Mouse (Mus musculus) heart, postnatal 0 days (tissue): ENCODE measurements around the gene Gm20661. TPM values are rescaled to one million over a fixed set of nuclear protein-coding genes. Genes with fewer than 3 reads are reported as not detected.
A peak's percentile ranks its signal among the peaks of the same experiment; 100 is the strongest.

Source experiments
- ATAC-seq: fragments of 200-750 bp; cut with Nextera tagmentation; 2 replicates; pipeline ENCODE4 v1.8.0; 2017; ENCODE audit warnings: low read depth, moderate number of reproducible peaks, moderate library complexity; ENCODE audit not compliant: insufficient read depth
- DNase-seq: peaks from one replicate; pipeline ENCODE4 v3.0.0-alpha.2; 2016; ENCODE audit warnings: low spot score
- H3K27ac ChIP-seq: fragments of 300-500 bp; sonication (generic); 2 replicates; pipeline ENCODE4 v1.5.1; 2014; ENCODE audit warnings: low read depth, mild to moderate bottlenecking
- H3K27me3 ChIP-seq: fragments of 300-500 bp; sonication (generic); 2 replicates; pipeline ENCODE4 v1.6.1; 2014; ENCODE audit warnings: low read length, mixed read lengths; ENCODE audit not compliant: control insufficient read depth, insufficient read depth
- H3K36me3 ChIP-seq: fragments of 300-500 bp; sonication (generic); replicated peaks from 2 replicates; pipeline ENCODE4 v1.6.1; 2014; ENCODE audit warnings: low read length, mixed read lengths; ENCODE audit not compliant: control insufficient read depth, insufficient read depth
- H3K4me1 ChIP-seq: fragments of 300-500 bp; sonication (generic); 2 replicates; pipeline ENCODE4 v1.6.1; 2014; ENCODE audit warnings: antibody characterized with exemption; ENCODE audit not compliant: control insufficient read depth, insufficient read depth
- H3K4me2 ChIP-seq: fragments of 300-500 bp; sonication (generic); 2 replicates; pipeline ENCODE4 v1.6.1; 2014; ENCODE audit warnings: low read depth, mild to moderate bottlenecking, low read length, moderate library complexity
- H3K4me3 ChIP-seq: fragments of 300-500 bp; sonication (generic); 2 replicates; pipeline ENCODE4 v1.5.1; 2014; ENCODE audit warnings: low read depth, low read length
- H3K9ac ChIP-seq: fragments of 300-500 bp; sonication (generic); replicated peaks from 2 replicates; pipeline ENCODE4 v1.6.1; 2014; ENCODE audit warnings: low read depth, low read length, mixed read lengths
- H3K9me3 ChIP-seq: fragments of 300-500 bp; sonication (generic); replicated peaks from 2 replicates; pipeline ENCODE4 v1.6.1; 2016; ENCODE audit warnings: low read length; ENCODE audit not compliant: control insufficient read depth
- CTCF ChIP-seq: IDR thresholded peaks from 2 replicates; pipeline ENCODE4 v1.5.1; 2016; ENCODE audit warnings: antibody characterized with exemption, control low read depth, low read depth
- EP300 ChIP-seq: IDR thresholded peaks from 2 replicates; pipeline ENCODE4 v1.6.1; 2016; ENCODE audit warnings: antibody characterized with exemption, low read depth
- WGBS: fragments of 180-500 bp; shearing (Covaris S2); extraction: QIAGEN DNeasy Blood & Tissue Kit; methylation state at CpG from one replicate; pipeline ENCODE4 v1.1.7; 2014; 5-methylcytosine and 5-hydroxymethylcytosine counted together
- polyA plus RNA-seq: library from polyadenylated mRNA; unstranded; fragments of >200 nt; fragmentation: Nextera tagmentation; extraction: Ambion mirVana; gene quantifications from 2 replicates; pipeline ENCODE4 v1.2.1, GENCODE M21; 2015
- total RNA-seq: library from RNA; depleted of rRNA; stranded (reverse); fragments of >200 nt; gene quantifications from 2 replicates; pipeline ENCODE4 v1.2.3, GENCODE M21; 2014; ENCODE audit warnings: low replicate concordance; rRNA removed

The Gm20661 gene
- total RNA-seq (0.19 and 4.6 TPM in 2 replicates), polyA plus RNA-seq (0.52 and 0.57 TPM in 2 replicates)

- 8% methylated on average over 14 of the region's 14 CpGs for WGBS
Measured at GRCm38 (mm10) chr9:107982681-107983346, at the start of gene Gm20661. Gm20661 (plus strand) TSS chr9:107983058.

GRCm38 (mm10) chr9:107934146-107934545 is 48.7 kb upstream of the Gm20661 start:
- peaks cover 42% of the 10 kb centered on the region for H3K27me3 ChIP-seq
- no peak overlapping the region for H3K9ac ChIP-seq
- ATAC-seq, result no peak
- H3K4me3 ChIP-seq, result no peak overlapping the region
- no peak for DNase-seq
- H3K9me3 ChIP-seq, result no peaks in the 10 kb centered on the region
- peaks cover 8% of the 10 kb centered on the region for H3K4me1 ChIP-seq
- H3K4me2 ChIP-seq, result no peak overlapping the region
- 81% methylated on average over 11 of the region's 11 CpGs for WGBS
- TF ChIP-seq CTCF (no peak), EP300 (no peak)
- H3K27ac ChIP-seq, result no peak overlapping the region
- H3K36me3 ChIP-seq, result no peaks in the 10 kb centered on the region

More at GRCm38 (mm10) chr9:107982681-107983346, at the start of gene Gm20661:
- H3K27me3 ChIP-seq, result no peaks in the 10 kb centered on the region
- peak within 1 kb of the TSS; percentile 98 for H3K27ac ChIP-seq
- H3K9me3 ChIP-seq, result no peaks in the 10 kb centered on the region
- peaks cover 26% of the 10 kb centered on the region for H3K4me1 ChIP-seq
- H3K4me3 ChIP-seq, result peak within 1 kb of the TSS; percentile 80
- DNase-seq, result peak; percentile 92
- peak; percentile 66 for ATAC-seq
- peak within 1 kb of the TSS; percentile 84 for H3K4me2 ChIP-seq
- TF ChIP-seq EP300 (peak; percentile 96), CTCF (no peak)
- peaks cover 12% of the 10 kb centered on the region for H3K36me3 ChIP-seq
- peak within 1 kb of the TSS; percentile 77 for H3K9ac ChIP-seq

GRCm38 (mm10) chr9:107935374-107935773 is 47.5 kb upstream of the Gm20661 start, which contains the start of gene Camkv:
Camkv (plus strand) TSS chr9:107935674.
- TF ChIP-seq EP300 (no peak), CTCF (no peak)
- Histone ChIP-seq H3K4me2 (peak within 1 kb of the TSS; percentile 77), H3K9ac (peak within 1 kb of the TSS; percentile 40; the same call in 1 of the 2 replicates), H3K36me3 (no peaks in the 10 kb centered on the region), H3K4me3 (peak within 1 kb of the TSS; percentile 49), H3K4me1 (peaks cover 8% of the 10 kb centered on the region), H3K9me3 (no peaks in the 10 kb centered on the region), H3K27me3 (peaks cover 43% of the 10 kb centered on the region), H3K27ac (no peak within 1 kb of the TSS)
- no peak for DNase-seq
- ATAC-seq, result no peak
- WGBS, result 26% methylated on average over 3 of the region's 3 CpGs

- peak overlapping the region; percentile 77 for H3K4me2 ChIP-seq
- WGBS, result 2% methylated on average over 33 of the region's 41 CpGs
- peaks cover 43% of the 10 kb centered on the region for H3K27me3 ChIP-seq
- H3K27ac ChIP-seq, result no peak overlapping the region
- no peak for TF ChIP-seq EP300
- no peak for TF ChIP-seq CTCF
- ATAC-seq, result peak; percentile 34; the same call in 1 of the 2 replicates
- peak overlapping the region; percentile 40; the same call in 1 of the 2 replicates for H3K9ac ChIP-seq
- no peak for DNase-seq
- H3K9me3 ChIP-seq, result no peaks in the 10 kb centered on the region
- peak overlapping the region; percentile 49 for H3K4me3 ChIP-seq
- peaks cover 8% of the 10 kb centered on the region for H3K4me1 ChIP-seq
- H3K36me3 ChIP-seq, result no peaks in the 10 kb centered on the region
Measured at GRCm38 (mm10) chr9:107935790-107936214, 47.1 kb upstream of the Gm20661 start.

- Histone ChIP-seq H3K4me3 (peak overlapping the region; percentile 49), H3K9ac (0 out of 2 replicates have a peak overlapping the region, but pooled peaks have one; percentile 40), H3K27me3 (peaks cover 43% of the 10 kb centered on the region), H3K4me2 (peak overlapping the region; percentile 77), H3K36me3 (no peaks in the 10 kb centered on the region), H3K27ac (no peak overlapping the region), H3K9me3 (no peaks in the 10 kb centered on the region), H3K4me1 (peaks cover 8% of the 10 kb centered on the region)
- 11% methylated on average over 29 of the region's 29 CpGs for WGBS
- ATAC-seq (0 out of 2 replicates have a peak, but pooled peaks have one; percentile 19), DNase-seq (no peak)
- no peak for TF ChIP-seq CTCF
- no peak for TF ChIP-seq EP300
Measured at GRCm38 (mm10) chr9:107936215-107936822, 46.5 kb upstream of the Gm20661 start.
